ENCODE assay signal across 18 mouse cellular contexts in the genomic region with DNA sequence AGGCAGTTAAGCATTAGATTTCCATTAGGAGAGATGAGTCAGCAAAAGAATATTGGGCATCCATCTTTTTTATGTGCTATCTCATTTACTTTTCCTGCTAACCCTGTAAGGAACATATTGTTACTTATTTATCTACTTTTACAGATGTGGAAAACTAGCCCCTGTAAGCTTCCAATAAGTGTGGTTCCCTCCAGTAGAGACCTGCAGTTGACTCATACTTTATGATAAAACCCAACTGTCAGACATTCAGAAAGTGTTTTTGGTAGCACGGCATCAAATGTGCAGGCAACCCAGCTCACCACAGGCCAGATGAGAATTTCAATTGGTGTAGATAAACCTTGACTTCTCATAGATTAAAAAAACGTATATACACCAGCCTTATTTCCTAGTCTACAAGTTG. TPM values are rescaled to one million over a fixed set of nuclear protein-coding genes. Genes with fewer than 3 reads are reported as not detected.
A peak's percentile ranks its signal among the peaks of the same experiment; 100 is the strongest.
DNase-seq lines count a peak whose midpoint lies in the region; TF ChIP-seq lines count a peak whose summit lies in the region.
"Had no signal": no experiment of that assay in that cellular context is flagged by ENCODE, and none has a peak within 500 bp of the region (broad histone marks: within the 10 kb centered on the region; RNA-seq: fewer than 3 reads in every experiment).

No protein-coding gene starts in this region.

- no peaks in the 10 kb centered on the region for H3K79me2 ChIP-seq in MEL (ENCODE audit: control insufficient read depth, insufficient read depth, low read length, poor library complexity)

- H3K9ac ChIP-seq in MEL (ENCODE audit: control insufficient read depth, low read depth, low read length, poor library complexity, severe bottlenecking), result no peak overlapping the region

- H3K4me1 ChIP-seq in MEL (ENCODE audit: control insufficient read depth in 1 of 2, insufficient read depth in 2 of 2, low read length in 2 of 2), result no peaks in the 10 kb centered on the region

- no peaks in the 10 kb centered on the region for H3K36me3 ChIP-seq in MEL (ENCODE audit: control insufficient read depth in 1 of 2, insufficient read depth in 2 of 2, low read length in 2 of 2)
- H3K36me3 ChIP-seq: G1E had no signal

- H3K27ac ChIP-seq in MEL (ENCODE audit: control insufficient read depth, low read depth, low read length), result no peak overlapping the region

- DNase-seq in MEL (ENCODE audit: low read depth, low spot score), result peak; percentile 57
- DNase-seq in urinary bladder, adult 2 months (ENCODE audit: low spot score), result no peak
- DNase-seq: adrenal gland, adult 2 months; adrenal gland, adult 8-10 months; adrenal gland, postnatal 10 days; adrenal gland, postnatal 14 days; adrenal gland, postnatal 25 days; adrenal gland, postnatal 36 days; B cell, adult 2 months; cerebellum, adult 11 months; cerebellum, adult 11-12 months; cerebellum, adult 18-20 months; cerebellum, adult 2 months; cerebellum, adult 8-10 months had no signal

- no peaks in the 10 kb centered on the region; a peak in 1 of 4 replicates for H3K27me3 ChIP-seq in MEL (ENCODE audit: control insufficient read depth in 1 of 2, insufficient read depth in 2 of 2, low read length in 2 of 2)
- H3K27me3 ChIP-seq: CH12.LX, Patski had no signal

- no peak for TF ChIP-seq RAD21 in MEL (IDR thresholded peaks at IDR 0.05; ENCODE audit: low read depth, low read length)

- peak; percentile 62 to 71 for TF ChIP-seq EP300 in MEL (IDR thresholded peaks at IDR 0.05; ENCODE audit: low read depth in 1 of 2, low read length in 2 of 2)

- H3K9me3 ChIP-seq in MEL (replicated peaks; ENCODE audit: insufficient read depth, low read length), result no peaks in the 10 kb centered on the region
- H3K9me3 ChIP-seq: G1E had no signal

- no peak for TF ChIP-seq CTCF in MEL (IDR thresholded peaks at IDR 0.05 in 2 of 3, conservative IDR thresholded peaks at IDR 0.05 in 1 of 3; ENCODE audit: control insufficient read depth in 1 of 3, insufficient read depth in 1 of 3, low read depth in 2 of 3, low read length in 3 of 3, poor library complexity in 1 of 3, severe bottlenecking in 1 of 3)

- no peak overlapping the region for H3K4me3 ChIP-seq in MEL (ENCODE audit: control insufficient read depth in 1 of 2, insufficient read depth in 1 of 2, low read depth in 2 of 2, low read length in 2 of 2)

- no peak for TF ChIP-seq POLR2A in MEL (IDR thresholded peaks at IDR 0.05; ENCODE audit: control insufficient read depth in 1 of 2, insufficient read depth in 1 of 2, low read depth in 1 of 2, low read length in 2 of 2, poor library complexity in 1 of 2)

TF ChIP-seq in MEL, 35 proteins besides CTCF, POLR2A, EP300 and RAD21:
- TF ChIP-seq MEF2A (IDR thresholded peaks at IDR 0.05; ENCODE audit: extremely low read depth, insufficient replicate concordance, low read depth, low read length, poor library complexity, severe bottlenecking) (no peak), MAX (IDR thresholded peaks at IDR 0.05; ENCODE audit: low read length) (0 out of 2 replicates have a peak, but pooled peaks have one; percentile 37), GATA1 (IDR thresholded peaks at IDR 0.05; ENCODE audit: low read depth, low read length) (peak; percentile 46), SMC3 (IDR thresholded peaks at IDR 0.05; ENCODE audit: low read depth, low read length) (no peak), MAFK (IDR thresholded peaks at IDR 0.05; ENCODE audit: borderline replicate concordance, low read depth, low read length) (0 out of 2 replicates have a peak, but pooled peaks have one; percentile 25), MYB (IDR thresholded peaks at IDR 0.05; ENCODE audit: low read depth, low read length) (0 out of 2 replicates have a peak, but pooled peaks have one; percentile 45)

RNA-seq across cellular contexts. Expression of a gene that starts 32.7 kb away (rescaled TPM):
- total RNA-seq in MEL (2012; rRNA removed), result 0.04 TPM in 1 of 2 replicates, not detected in the other
- not detected for polyA plus RNA-seq in MEL (2012; ENCODE audit: insufficient read depth in 1 of 2, insufficient read length in 2 of 2, low read depth in 1 of 2, low replicate concordance in 2 of 2, missing spikeins in 1 of 2)
- 0.25 and 0.34 TPM in 2 replicates for polyA plus RNA-seq in urinary bladder, adult 2 months (2012; rRNA removed)
- total RNA-seq: adrenal gland, postnatal 25 days had no signal
- polyA plus RNA-seq: adrenal gland, adult 2 months; C2C12; G1E had no signal
